ENCODE assay signal across 27 mouse cellular contexts in the genomic region with DNA sequence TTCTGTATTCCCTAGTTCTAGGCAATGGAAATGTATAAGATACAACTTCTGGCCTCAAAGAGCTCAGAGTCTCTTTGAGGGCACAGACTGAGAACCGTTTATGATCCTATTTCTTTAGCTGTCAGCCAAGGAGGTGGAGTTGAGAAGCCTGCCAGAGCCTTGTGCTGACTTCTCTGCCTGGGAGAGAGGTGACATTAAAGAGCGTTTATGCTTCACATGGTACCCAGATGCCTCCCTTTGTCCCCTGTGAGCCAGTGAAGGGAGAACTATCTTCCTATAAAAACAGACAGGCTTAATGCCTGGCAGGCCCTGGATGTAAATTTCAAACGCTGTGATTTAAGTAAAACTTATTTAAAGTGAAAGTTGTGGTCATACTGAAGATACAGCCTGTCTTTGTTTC.
DNase-seq lines count a peak whose midpoint lies in the region; ATAC-seq lines count a peak whose summit lies in the region.
"Had no signal": no experiment of that assay in that cellular context is flagged by ENCODE, and none has a peak within 500 bp of the region (broad histone marks: within the 10 kb centered on the region; RNA-seq: fewer than 3 reads in every experiment).

No protein-coding gene starts in this region.

- DNase-seq in embryonic facial prominence, embryonic 11.5 days (ENCODE audit: low spot score): peak; percentile 14
- DNase-seq in embryonic facial prominence, embryonic 10.5 days (ENCODE audit: low spot score): no peak
- peak; percentile 14 for DNase-seq in embryo, embryonic 10.5 days (ENCODE audit: low spot score)
- peak; percentile 7 for DNase-seq in forelimb bud, embryonic 11.5 days (ENCODE audit: low read depth, low spot score)
- DNase-seq in mesoderm, embryonic 11.5 days (ENCODE audit: low read depth, low spot score): peak; percentile 12
- DNase-seq in cerebellum, postnatal 4 days (ENCODE audit: low spot score in 2 of 2): no peak
- DNase-seq: adrenal gland, postnatal 14 days; cerebellum, adult 11 months; cerebellum, adult 9-10 months; cerebellum, postnatal 36 days; kidney, adult 9 months; layer of hippocampus, postnatal 36 days; liver, postnatal 0 days; lung, postnatal 36 days; right cerebral cortex, adult 18-20 months; spleen, adult 18-20 months; thymus, postnatal 14 days had no signal

- WGBS in embryonic facial prominence, embryonic 11.5 days: 39% methylated on average over 3 of the region's 3 CpGs
- WGBS in embryonic facial prominence, embryonic 10.5 days: 42% methylated on average over 3 of the region's 3 CpGs
- 40% methylated on average over 3 of the region's 3 CpGs for WGBS in heart, embryonic 12.5 days

- no peaks in the 10 kb centered on the region for H3K27me3 ChIP-seq in embryonic facial prominence, embryonic 11.5 days (ENCODE audit: control insufficient read depth, insufficient read depth, low read length)
- no peaks in the 10 kb centered on the region for H3K27me3 ChIP-seq in embryonic facial prominence, embryonic 10.5 days (replicated peaks; ENCODE audit: low read depth, poor library complexity, severe bottlenecking)
- no peaks in the 10 kb centered on the region for H3K27me3 ChIP-seq in heart, embryonic 12.5 days (replicated peaks)
- H3K27me3 ChIP-seq: heart, embryonic 15.5 days; intestine, embryonic 15.5 days; liver, embryonic 12.5 days; midbrain, embryonic 12.5 days; neural tube, embryonic 12.5 days; Patski had no signal

- no peak overlapping the region for H3K9ac ChIP-seq in embryonic facial prominence, embryonic 11.5 days (replicated peaks; ENCODE audit: low read length)
- no peak overlapping the region for H3K9ac ChIP-seq in heart, embryonic 12.5 days
- H3K9ac ChIP-seq: heart, embryonic 15.5 days; intestine, embryonic 15.5 days; liver, embryonic 12.5 days; liver, postnatal 0 days; midbrain, embryonic 12.5 days; neural tube, embryonic 12.5 days had no signal

- H3K36me3 ChIP-seq in embryonic facial prominence, embryonic 11.5 days (replicated peaks; ENCODE audit: control insufficient read depth, insufficient read depth, low read depth, low read length): no peaks in the 10 kb centered on the region
- H3K36me3 ChIP-seq in embryonic facial prominence, embryonic 10.5 days (replicated peaks): no peaks in the 10 kb centered on the region
- no peaks in the 10 kb centered on the region for H3K36me3 ChIP-seq in heart, embryonic 12.5 days
- H3K36me3 ChIP-seq: heart, embryonic 15.5 days; intestine, embryonic 15.5 days; liver, embryonic 12.5 days; midbrain, embryonic 12.5 days; neural tube, embryonic 12.5 days had no signal

- no peaks in the 10 kb centered on the region for H3K9me3 ChIP-seq in embryonic facial prominence, embryonic 11.5 days (replicated peaks; ENCODE audit: control insufficient read depth, low read length)
- H3K9me3 ChIP-seq in embryonic facial prominence, embryonic 10.5 days: no peaks in the 10 kb centered on the region
- no peaks in the 10 kb centered on the region for H3K9me3 ChIP-seq in heart, embryonic 12.5 days (replicated peaks)
- H3K9me3 ChIP-seq: heart, embryonic 15.5 days; intestine, embryonic 15.5 days; liver, embryonic 12.5 days; midbrain, embryonic 12.5 days; neural tube, embryonic 12.5 days had no signal

- ATAC-seq in embryonic facial prominence, embryonic 11.5 days (replicated peaks; ENCODE audit: insufficient number of reproducible peaks, low FRiP score, low TSS enrichment, low read depth): no peak
- no peak for ATAC-seq in heart, embryonic 12.5 days (ENCODE audit: insufficient number of reproducible peaks, low FRiP score)
- ATAC-seq: forebrain, embryonic 14.5 days; hindbrain, postnatal 0 days; intestine, embryonic 15.5 days; liver, embryonic 12.5 days; liver, postnatal 0 days; Patski had no signal

- H3K4me1 ChIP-seq in embryonic facial prominence, embryonic 11.5 days (ENCODE audit: control insufficient read depth, insufficient read depth, low read length): no peaks in the 10 kb centered on the region
- H3K4me1 ChIP-seq in embryonic facial prominence, embryonic 10.5 days: peaks cover 6% of the 10 kb centered on the region
- no peaks in the 10 kb centered on the region for H3K4me1 ChIP-seq in heart, embryonic 12.5 days (replicated peaks)
- H3K4me1 ChIP-seq: heart, embryonic 15.5 days; intestine, embryonic 15.5 days; liver, embryonic 12.5 days; midbrain, embryonic 12.5 days; neural tube, embryonic 12.5 days had no signal

- no peak overlapping the region for H3K27ac ChIP-seq in embryonic facial prominence, embryonic 11.5 days (replicated peaks; ENCODE audit: low read depth, low read length)
- no peak overlapping the region for H3K27ac ChIP-seq in embryonic facial prominence, embryonic 10.5 days (replicated peaks)
- no peak overlapping the region for H3K27ac ChIP-seq in heart, embryonic 12.5 days (ENCODE audit: poor library complexity, severe bottlenecking)
- H3K27ac ChIP-seq: heart, embryonic 15.5 days; hindbrain, postnatal 0 days; intestine, embryonic 15.5 days; liver, embryonic 12.5 days; midbrain, embryonic 12.5 days; neural tube, embryonic 12.5 days had no signal

- no peak overlapping the region for H3K4me2 ChIP-seq in embryonic facial prominence, embryonic 11.5 days (ENCODE audit: low read depth, low read length)
- no peak overlapping the region for H3K4me2 ChIP-seq in heart, embryonic 12.5 days
- H3K4me2 ChIP-seq: heart, embryonic 15.5 days; intestine, embryonic 15.5 days; liver, embryonic 12.5 days; midbrain, embryonic 12.5 days; neural tube, embryonic 12.5 days had no signal

- H3K4me3 ChIP-seq in embryonic facial prominence, embryonic 11.5 days (ENCODE audit: low read depth, low read length): no peak overlapping the region
- no peak overlapping the region for H3K4me3 ChIP-seq in embryonic facial prominence, embryonic 10.5 days
- H3K4me3 ChIP-seq in heart, embryonic 12.5 days: no peak overlapping the region
- H3K4me3 ChIP-seq: heart, embryonic 15.5 days; intestine, embryonic 15.5 days; liver, embryonic 12.5 days; midbrain, embryonic 12.5 days; myocyte; neural tube, embryonic 12.5 days had no signal

Comparison
In these comparisons a context has a peak if more than half of its experiments do, and no peak if none do; other contexts are left out.
1. DNase-seq: peak in embryonic facial prominence, embryonic 11.5 days (single experiment), embryo, embryonic 10.5 days (single experiment), forelimb bud, embryonic 11.5 days (single experiment) and mesoderm, embryonic 11.5 days (single experiment); none in embryonic facial prominence, embryonic 10.5 days (single experiment) and cerebellum, postnatal 4 days (0 of 2).